In the genomic region with DNA sequence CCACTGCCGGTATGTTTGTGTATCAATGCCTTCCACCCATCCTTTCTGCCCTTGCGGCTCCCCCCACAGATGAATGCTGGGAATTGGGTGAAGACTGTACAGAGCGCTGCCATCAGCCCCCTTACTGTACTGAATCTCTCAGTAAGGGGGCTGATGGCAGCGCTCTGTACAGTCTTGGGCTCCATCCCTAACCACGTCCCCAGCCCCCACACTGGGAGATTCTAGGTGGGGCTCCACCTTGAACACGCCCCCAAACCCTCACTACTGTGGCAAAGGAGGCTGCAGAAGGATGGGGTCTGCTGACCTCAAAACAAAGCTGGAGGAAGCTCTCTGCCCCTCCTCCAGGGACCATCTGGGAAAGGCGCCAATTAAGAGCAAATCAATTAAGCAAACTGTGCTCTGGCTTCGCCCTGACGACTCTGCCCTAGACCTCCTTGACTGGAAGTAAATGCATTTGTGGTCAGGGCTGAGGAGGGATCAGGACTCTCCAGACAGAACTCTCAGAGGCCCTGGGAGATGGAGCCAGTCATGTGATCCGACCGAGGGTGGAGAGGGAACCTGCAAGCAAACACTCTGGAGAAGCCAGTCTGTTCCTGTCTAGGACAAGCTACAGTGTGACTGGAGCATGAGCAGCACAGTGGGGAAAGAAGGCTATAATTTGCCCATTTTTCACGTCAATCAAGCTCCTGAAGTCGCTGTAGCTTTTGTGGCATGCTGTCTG, we compare ENCODE assay signal across 9 mouse cellular contexts. TPM values are rescaled to one million over a fixed set of nuclear protein-coding genes. Genes with fewer than 3 reads are reported as not detected.
DNase-seq lines count a peak whose midpoint lies in the region; ATAC-seq and TF ChIP-seq lines count a peak whose summit lies in the region.
"Had no signal": no experiment of that assay in that cellular context is flagged by ENCODE, and none has a peak within 500 bp of the region (broad histone marks: within the 10 kb centered on the region; RNA-seq: fewer than 3 reads in every experiment).

No protein-coding gene starts in this region.

- TF ChIP-seq POLR2A in brain, embryonic 14.5 days (IDR thresholded peaks at IDR 0.05; ENCODE audit: borderline replicate concordance, extremely low read depth, insufficient read depth, insufficient read length, poor library complexity, severe bottlenecking): no peak

- no peak overlapping the region for H3K4me3 ChIP-seq in hindbrain, postnatal 0 days (ENCODE audit: low read length)
- H3K4me3 ChIP-seq in neural tube, embryonic 14.5 days (ENCODE audit: low read depth, low read length): no peak overlapping the region
- H3K4me3 ChIP-seq: liver, embryonic 13.5 days had no signal

- peaks cover 15% of the 10 kb centered on the region for H3K4me1 ChIP-seq in hindbrain, postnatal 0 days (ENCODE audit: insufficient read depth, low read length)
- peaks cover 14% of the 10 kb centered on the region for H3K4me1 ChIP-seq in neural tube, embryonic 14.5 days (ENCODE audit: control insufficient read depth, insufficient read depth, low read length)

- H3K9ac ChIP-seq in hindbrain, postnatal 0 days (replicated peaks; ENCODE audit: low read length): no peak overlapping the region
- H3K9ac ChIP-seq in neural tube, embryonic 14.5 days (replicated peaks; ENCODE audit: low read depth, low read length): 0 out of 2 replicates have a peak overlapping the region, but pooled peaks have one; percentile 4
- H3K9ac ChIP-seq: liver, embryonic 13.5 days had no signal

- 5% methylated on average over 13 of the region's 13 CpGs for WGBS in hindbrain, postnatal 0 days
- 11% methylated on average over 13 of the region's 13 CpGs for whole genome bisulfite sequencing in neural tube, embryonic 14.5 days

- no peak for TF ChIP-seq CTCF in brain, embryonic 14.5 days (IDR thresholded peaks at IDR 0.05; ENCODE audit: borderline replicate concordance, extremely low read depth, insufficient read depth, insufficient read length)
- TF ChIP-seq CTCF in hindbrain, postnatal 0 days (IDR thresholded peaks at IDR 0.05; ENCODE audit: low read depth): no peak

- H3K36me3 ChIP-seq in hindbrain, postnatal 0 days (ENCODE audit: insufficient read depth, low read length): no peaks in the 10 kb centered on the region
- H3K36me3 ChIP-seq in neural tube, embryonic 14.5 days (ENCODE audit: control insufficient read depth, insufficient read depth, low read length): no peaks in the 10 kb centered on the region
- H3K36me3 ChIP-seq: liver, embryonic 13.5 days had no signal

- peaks cover 15% of the 10 kb centered on the region for H3K27me3 ChIP-seq in hindbrain, postnatal 0 days (ENCODE audit: insufficient read depth, low read length)
- H3K27me3 ChIP-seq in neural tube, embryonic 14.5 days (ENCODE audit: control insufficient read depth, insufficient read depth, low read length): peaks cover 15% of the 10 kb centered on the region

- DNase-seq in kidney, postnatal 10 days: peak; percentile 61
- DNase-seq in kidney, adult 18-20 months: no peak
- DNase-seq in brain, embryonic 14.5 days (ENCODE audit: low read depth): peak; percentile 93
- DNase-seq in hindbrain, postnatal 0 days (ENCODE audit: low spot score): peak; percentile 83
- no peak for DNase-seq in adrenal gland, postnatal 4 days (ENCODE audit: low spot score in 2 of 2)
- no peak for DNase-seq in natural killer cell, adult 2 months (ENCODE audit: low spot score in 2 of 2)
- DNase-seq: liver, embryonic 13.5 days had no signal

- no peaks in the 10 kb centered on the region for H3K9me3 ChIP-seq in hindbrain, postnatal 0 days (ENCODE audit: low read length)
- no peaks in the 10 kb centered on the region for H3K9me3 ChIP-seq in neural tube, embryonic 14.5 days (ENCODE audit: control insufficient read depth, low read length)
- H3K9me3 ChIP-seq: liver, embryonic 13.5 days had no signal

- ATAC-seq in hindbrain, postnatal 0 days: peak; percentile 58
- peak; percentile 78 for ATAC-seq in neural tube, embryonic 14.5 days (ENCODE audit: low read depth)
- no peak for ATAC-seq in megakaryocyte progenitor cell, adult 5-6 weeks (replicated peaks; ENCODE audit: poor library complexity)

- H3K27ac ChIP-seq in hindbrain, postnatal 0 days: no peak overlapping the region; the same call in 1 of the 2 replicates
- peak overlapping the region; percentile 34; the same call in 1 of the 2 replicates for H3K27ac ChIP-seq in neural tube, embryonic 14.5 days (ENCODE audit: low read depth, low read length)
- H3K27ac ChIP-seq: liver, embryonic 13.5 days had no signal

- peak overlapping the region; percentile 21; the same call in 1 of the 2 replicates for H3K4me2 ChIP-seq in hindbrain, postnatal 0 days (ENCODE audit: low read depth, low read length)
- H3K4me2 ChIP-seq in neural tube, embryonic 14.5 days (ENCODE audit: low read depth, low read length): no peak overlapping the region
- H3K4me2 ChIP-seq: liver, embryonic 13.5 days had no signal

RNA-seq across cellular contexts. Expression of a gene that starts 3.6 kb away (rescaled TPM):
- 0.05 TPM in 1 of 2 replicates, not detected in the other for polyA plus RNA-seq in brain, embryonic 14.5 days (2012; rRNA removed)
- not detected in 2 replicates for total RNA-seq in hindbrain, postnatal 0 days (2014; rRNA removed)
- not detected in 2 replicates for polyA plus RNA-seq in hindbrain, postnatal 0 days (2015; fragmentation: Nextera tagmentation; extraction: Ambion mirVana)
- not detected in 2 replicates for polyA plus RNA-seq in neural tube, embryonic 14.5 days (2014; fragmentation: Nextera tagmentation; extraction: Ambion mirVana)
- not detected for total RNA-seq in adrenal gland, postnatal 4 days (2021)
- not detected in 2 replicates for total RNA-seq in megakaryocyte progenitor cell, adult 5-6 weeks (2015)
- total RNA-seq in megakaryocyte progenitor cell, adult 5-6 weeks (2017): not detected in 2 replicates
- polyA plus RNA-seq: liver, embryonic 13.5 days had no signal

RNA-seq across cellular contexts. Expression of a gene that starts 38.3 kb away (rescaled TPM):
- 2.9 and 3.1 TPM in 2 replicates for polyA plus RNA-seq in brain, embryonic 14.5 days (2012; rRNA removed)
- 0.10 and 0.54 TPM in 2 replicates for total RNA-seq in hindbrain, postnatal 0 days (2014; rRNA removed)
- polyA plus RNA-seq in hindbrain, postnatal 0 days (2015; fragmentation: Nextera tagmentation; extraction: Ambion mirVana): 0.37 and 0.55 TPM in 2 replicates
- 1.5 and 1.9 TPM in 2 replicates for polyA plus RNA-seq in neural tube, embryonic 14.5 days (2014; fragmentation: Nextera tagmentation; extraction: Ambion mirVana)
- 1 to 10 TPM; 1.4 to 1.9 TPM for total RNA-seq in adrenal gland, postnatal 4 days (2021)
- 0.25 and 1.6 TPM in 2 replicates for total RNA-seq in megakaryocyte progenitor cell, adult 5-6 weeks (2015)
- total RNA-seq in megakaryocyte progenitor cell, adult 5-6 weeks (2017): 0.10 TPM in 1 of 2 replicates, not detected in the other

RNA-seq across cellular contexts. Expression of a gene that starts 39.6 kb away (rescaled TPM):
- 1,311 and 1,669 TPM in 2 replicates for polyA plus RNA-seq in brain, embryonic 14.5 days (2012; rRNA removed)
- 869 and 913 TPM in 2 replicates for total RNA-seq in hindbrain, postnatal 0 days (2014; rRNA removed)
- polyA plus RNA-seq in hindbrain, postnatal 0 days (2015; fragmentation: Nextera tagmentation; extraction: Ambion mirVana): 196 and 198 TPM in 2 replicates
- polyA plus RNA-seq in neural tube, embryonic 14.5 days (2014; fragmentation: Nextera tagmentation; extraction: Ambion mirVana): 255 and 266 TPM in 2 replicates
- 100 to 1,000 TPM; 176 to 208 TPM for total RNA-seq in adrenal gland, postnatal 4 days (2021)
- 35.9 and 39.7 TPM in 2 replicates for total RNA-seq in megakaryocyte progenitor cell, adult 5-6 weeks (2015)
- 35.3 and 38.5 TPM in 2 replicates for total RNA-seq in megakaryocyte progenitor cell, adult 5-6 weeks (2017)

Comparison
In these comparisons a context has a peak if more than half of its experiments do, and no peak if none do; other contexts are left out.
1. DNase-seq: peak in kidney, postnatal 10 days (single experiment), brain, embryonic 14.5 days (single experiment) and hindbrain, postnatal 0 days (single experiment); none in kidney, adult 18-20 months (single experiment), adrenal gland, postnatal 4 days (0 of 2) and natural killer cell, adult 2 months (0 of 2).
2. RNA of a gene that starts 39.6 kb away (total RNA-seq): 869 to 913 TPM in hindbrain, postnatal 0 days and 176 to 208 TPM in adrenal gland, postnatal 4 days; 35.3 to 39.7 TPM in megakaryocyte progenitor cell, adult 5-6 weeks; every median in the first group is over 4 times any median in the second.